Mouse (Mus musculus): ENCODE measurements around the gene Slc4a4.
"Not testable (repeated sequence)": the region's sequence is repeated elsewhere in the genome, so short reads cannot be mapped to it uniquely, and the experiment has no call there.

- not testable (repeated sequence) for TF ChIP-seq CTCF (IDR thresholded peaks at IDR 0.05; ENCODE audit: low read depth, low read length); POLR2A (IDR thresholded peaks at IDR 0.05; ENCODE audit: extremely low read depth, insufficient read depth, low read length)
Observed at GRCm38 (mm10) chr5:89111987-89112386, 225.4 kb downstream of the Slc4a4 start.
